Mouse (Mus musculus) MEL (cell line): ENCODE data around the gene Car15. TPM values are rescaled to one million over a fixed set of nuclear protein-coding genes. Genes with fewer than 3 reads are reported as not detected.

Experiments
- DNase-seq: peaks from one replicate; pipeline ENCODE4 v3.0.0; 2011; ENCODE audit warnings: low read depth, low spot score
- H3K27ac ChIP-seq: 2 replicates; pipeline ENCODE4 v1.5.1; 2012; ENCODE audit warnings: low read depth, mild to moderate bottlenecking, control low read depth, low read length, moderate library complexity; ENCODE audit not compliant: control insufficient read depth
- H3K27me3 ChIP-seq, 2 experiments: fragments of 150-350 bp in 1 of 2; sonication (generic) in 1 of 2; 2 replicates each; pipeline ENCODE4 v1.6.1; 2012; ENCODE audit warnings: low read length in 2 of 2, mild to moderate bottlenecking in 2 of 2, improper control_type of control experiment in 1 of 2, moderate library complexity in 1 of 2; ENCODE audit not compliant: insufficient read depth in 2 of 2, control insufficient read depth in 1 of 2
- H3K36me3 ChIP-seq, 2 experiments: 2 replicates each; pipeline ENCODE4 v1.6.1; 2012 to 2014; ENCODE audit warnings: low read length in 2 of 2, improper control_type of control experiment in 1 of 2, inconsistent platforms in 1 of 2, mild to moderate bottlenecking in 1 of 2; ENCODE audit not compliant: insufficient read depth in 2 of 2, control insufficient read depth in 1 of 2
- H3K4me1 ChIP-seq, 2 experiments: fragments of 150-350 bp in 1 of 2; sonication (generic) in 1 of 2; 2 replicates each; pipeline ENCODE4 v1.6.1; 2012; ENCODE audit warnings: low read length in 2 of 2, improper control_type of control experiment in 1 of 2, mild to moderate bottlenecking in 1 of 2; ENCODE audit not compliant: insufficient read depth in 2 of 2, control insufficient read depth in 1 of 2
- H3K4me3 ChIP-seq, 2 experiments: fragments of 150-350 bp in 1 of 2; sonication (generic) in 1 of 2; 2 replicates each; pipeline ENCODE4 v1.5.1; 2012; ENCODE audit warnings: low read depth in 2 of 2, low read length in 2 of 2, mild to moderate bottlenecking in 2 of 2, moderate library complexity in 2 of 2, control low read depth in 1 of 2, improper control_type of control experiment in 1 of 2; ENCODE audit not compliant: control insufficient read depth in 1 of 2, insufficient read depth in 1 of 2
- H3K79me2 ChIP-seq: 2 replicates; pipeline ENCODE4 v1.6.1; 2012; ENCODE audit warnings: mild to moderate bottlenecking, low read length, moderate library complexity; ENCODE audit not compliant: control insufficient read depth, poor library complexity, insufficient read depth
- H3K9ac ChIP-seq: 2 replicates; pipeline ENCODE4 v1.6.1; 2012; ENCODE audit warnings: low read depth, mild to moderate bottlenecking, control low read depth, low read length, moderate library complexity; ENCODE audit not compliant: control insufficient read depth, poor library complexity, severe bottlenecking
- H3K9me3 ChIP-seq: fragments of 150-350 bp; sonication (generic); replicated peaks from 2 replicates; pipeline ENCODE4 v1.6.1; 2012; ENCODE audit warnings: mild to moderate bottlenecking, low read length, improper control_type of control experiment, moderate library complexity; ENCODE audit not compliant: insufficient read depth
- CTCF ChIP-seq, 3 experiments: IDR thresholded peaks in 2 of 3; conservative IDR thresholded peaks in 1 of 3; 2 replicates each; pipeline ENCODE4 v1.5.1; 2011 to 2012; ENCODE audit warnings: low read length in 3 of 3, low read depth in 2 of 3, mild to moderate bottlenecking in 2 of 3, improper control_type of control experiment in 1 of 3, inconsistent platforms in 1 of 3, mixed read lengths in 1 of 3, moderate library complexity in 1 of 3; ENCODE audit not compliant: control insufficient read depth in 1 of 3, insufficient read depth in 1 of 3, poor library complexity in 1 of 3, severe bottlenecking in 1 of 3
- ELF1 ChIP-seq: IDR thresholded peaks from 2 replicates; pipeline ENCODE4 v1.6.1; 2014; ENCODE audit warnings: low read depth, mild to moderate bottlenecking, inconsistent platforms, low read length, improper control_type of control experiment, moderate library complexity
- GATA1 ChIP-seq: IDR thresholded peaks from 2 replicates; pipeline ENCODE4 v1.6.1; 2011; ENCODE audit warnings: low read depth, low read length, improper control_type of control experiment
- MAFK ChIP-seq: IDR thresholded peaks from 2 replicates; pipeline ENCODE4 v1.6.1; 2011; ENCODE audit warnings: low read depth, mild to moderate bottlenecking, low read length, improper control_type of control experiment, borderline replicate concordance
- MEF2A ChIP-seq: IDR thresholded peaks from 2 replicates; pipeline ENCODE4 v1.6.1; 2014; ENCODE audit warnings: low read depth, mild to moderate bottlenecking, inconsistent platforms, low read length, improper control_type of control experiment; ENCODE audit not compliant: poor library complexity, insufficient replicate concordance, severe bottlenecking; ENCODE audit errors: extremely low read depth
- MXI1 ChIP-seq: IDR thresholded peaks from 2 replicates; pipeline ENCODE4 v1.6.1; 2011; ENCODE audit warnings: mild to moderate bottlenecking, low read depth, low read length, improper control_type of control experiment
- MYC ChIP-seq: IDR thresholded peaks from 2 replicates; pipeline ENCODE4 v1.6.1; 2011; ENCODE audit warnings: low read depth, mild to moderate bottlenecking, low read length, improper control_type of control experiment, moderate library complexity
- TCF12 ChIP-seq: IDR thresholded peaks from 2 replicates; pipeline ENCODE4 v1.6.1; 2014; ENCODE audit warnings: low read depth, mild to moderate bottlenecking, inconsistent platforms, low read length, improper control_type of control experiment, moderate library complexity
- UBTF ChIP-seq: IDR thresholded peaks from 2 replicates; pipeline ENCODE4 v1.6.1; 2012; ENCODE audit warnings: low read depth, mild to moderate bottlenecking, inconsistent platforms, low read length, improper control_type of control experiment, moderate library complexity, borderline replicate concordance; ENCODE audit not compliant: insufficient read depth
- USF1 ChIP-seq: IDR thresholded peaks from 2 replicates; pipeline ENCODE4 v1.6.1; 2014; ENCODE audit warnings: low read depth, mild to moderate bottlenecking, inconsistent platforms, low read length, improper control_type of control experiment, moderate library complexity
- USF2 ChIP-seq, 2 experiments: IDR thresholded peaks; 2 replicates each; pipeline ENCODE4 v1.6.1; 2011 to 2012; ENCODE audit warnings: improper control_type of control experiment in 2 of 2, low read length in 2 of 2, borderline replicate concordance in 1 of 2, inconsistent platforms in 1 of 2, low read depth in 1 of 2, mild to moderate bottlenecking in 1 of 2; ENCODE audit not compliant: insufficient read depth in 1 of 2
- ZMIZ1 ChIP-seq: IDR thresholded peaks from 2 replicates; pipeline ENCODE4 v1.6.1; 2012; ENCODE audit warnings: low read depth, mild to moderate bottlenecking, inconsistent platforms, low read length, improper control_type of control experiment, moderate library complexity
- polyA plus RNA-seq, 2 experiments: library from polyadenylated mRNA; stranded (reverse) in 1 of 2; unstranded in 1 of 2; fragments of >175 nt in 1 of 2; fragments of >200 nt in 1 of 2; gene quantifications; 2 replicates each; pipeline versions ENCODE4 v1.2.1 to v1.2.4; 2012; ENCODE audit warnings: low replicate concordance in 2 of 2, low read depth in 1 of 2; ENCODE audit not compliant: insufficient read length in 2 of 2, insufficient read depth in 1 of 2, missing spikeins in 1 of 2
- total RNA-seq: library from RNA; depleted of rRNA; stranded (reverse); fragments of 300-350 nt; gene quantifications from 2 replicates; pipeline ENCODE4 v1.2.3, GENCODE M21; 2012

The Car15 gene
- total and polyA plus RNA-seq, 3 experiments: 2.0 to 3.6 TPM; not detected in 1

DNA sequence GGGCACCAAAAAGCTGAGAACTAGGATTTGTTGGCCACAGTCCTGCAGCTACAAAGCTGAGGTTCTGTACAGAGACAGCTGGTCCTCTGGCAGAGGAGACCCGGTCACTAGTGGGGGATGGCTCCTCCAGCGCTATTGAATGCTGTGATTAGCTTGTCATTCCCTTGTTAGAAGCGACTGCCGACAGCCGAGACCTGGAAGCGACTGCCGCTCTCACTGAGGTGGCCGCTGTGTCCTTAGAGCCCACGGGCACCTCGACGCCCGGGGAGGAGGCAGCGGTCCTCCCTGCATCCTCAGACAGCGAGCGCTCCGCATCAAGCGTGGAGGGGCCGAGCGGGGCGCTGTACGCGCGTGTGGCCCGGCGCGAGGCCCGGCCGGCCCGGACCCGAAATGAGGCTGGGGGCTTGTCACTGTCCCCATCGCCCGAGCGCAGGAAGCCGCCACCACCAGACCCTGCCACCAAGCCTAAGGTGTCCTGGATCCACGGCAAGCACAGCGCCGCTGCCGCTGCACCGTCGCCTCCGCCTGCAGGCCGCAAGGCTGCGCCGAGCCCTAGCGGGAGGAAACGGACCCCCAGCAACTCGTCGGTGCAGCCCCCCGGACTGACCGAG lies 31.5 kb downstream of the Car15 start:
- peak overlapping the region; percentile 53 to 70 for H3K4me3 ChIP-seq
- peaks cover 5% of the 10 kb centered on the region; the same call in 1 of the 2 replicates for H3K79me2 ChIP-seq
- no peaks in the 10 kb centered on the region for H3K27me3 ChIP-seq
- TF ChIP-seq USF2 (IDR thresholded peaks at IDR 0.05; ENCODE audit: borderline replicate concordance in 1 of 2, insufficient read depth in 1 of 2, low read depth in 1 of 2, low read length in 2 of 2) (no peak), MYC (no peak), UBTF (no peak), MXI1 (no peak), GATA1 (no peak)
- H3K4me1 ChIP-seq: peaks cover 2 to 33% of the 10 kb centered on the region in 2 experiments; a peak in 3 of 4 replicates
- H3K9me3 ChIP-seq: no peaks in the 10 kb centered on the region
- peak overlapping the region; percentile 67; the same call in 1 of the 2 replicates for H3K27ac ChIP-seq
- peak; percentile 44 for DNase-seq
- H3K9ac ChIP-seq: peak overlapping the region; percentile 94
- H3K36me3 ChIP-seq: peaks cover 0 to 5% of the 10 kb centered on the region in 2 experiments; a peak in 2 of 4 replicates

DNA sequence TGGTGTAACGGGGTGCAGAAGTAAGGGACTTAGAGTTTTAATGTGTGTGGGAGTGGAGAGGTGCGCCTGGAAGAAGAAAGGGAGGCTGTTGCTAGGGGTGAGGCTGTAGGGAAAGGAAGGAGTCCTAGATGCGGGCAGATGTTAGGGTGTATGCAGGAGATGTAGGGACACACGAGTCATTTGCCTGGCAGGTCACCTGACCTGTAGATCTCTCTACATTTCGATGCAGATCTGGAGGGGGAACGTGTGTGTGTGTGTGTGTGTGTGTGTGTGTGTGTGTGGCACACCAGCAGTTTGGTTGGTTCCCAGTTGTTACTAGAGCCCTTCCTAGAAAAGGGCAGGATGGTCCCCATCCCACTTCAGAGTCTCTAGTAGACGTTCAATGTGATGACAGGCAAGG lies 33.2 kb downstream of the Car15 start:
- Histone ChIP-seq H3K4me1 (peaks cover 2 to 33% of the 10 kb centered on the region in 2 experiments; a peak in 3 of 4 replicates), H3K36me3 (peaks cover 0 to 5% of the 10 kb centered on the region in 2 experiments; a peak in 2 of 4 replicates), H3K9me3 (no peaks in the 10 kb centered on the region), H3K9ac (peak overlapping the region; percentile 68), H3K27me3 (no peaks in the 10 kb centered on the region), H3K79me2 (peaks cover 5% of the 10 kb centered on the region; the same call in 1 of the 2 replicates), H3K4me3 (peak overlapping the region; percentile 79 to 83), H3K27ac (peak overlapping the region; percentile 24)
- TF ChIP-seq ZMIZ1: no peak
- TF ChIP-seq TCF12: no peak
- TF ChIP-seq CTCF (IDR thresholded peaks at IDR 0.05 in 2 of 3, conservative IDR thresholded peaks at IDR 0.05 in 1 of 3; ENCODE audit: control insufficient read depth in 1 of 3, insufficient read depth in 1 of 3, low read depth in 2 of 3, low read length in 3 of 3, poor library complexity in 1 of 3, severe bottlenecking in 1 of 3): no peak
- peak; percentile 83 for TF ChIP-seq USF1
- TF ChIP-seq MEF2A: no peak
- TF ChIP-seq MAFK: no peak
- peak; percentile 43; the same call in 1 of the 2 replicates for TF ChIP-seq MXI1
- TF ChIP-seq USF2 (IDR thresholded peaks at IDR 0.05; ENCODE audit: borderline replicate concordance in 1 of 2, insufficient read depth in 1 of 2, low read depth in 1 of 2, low read length in 2 of 2): peak in 1 of 2 experiments; percentile 53; a peak in 1 of 4 replicates
- no peak for TF ChIP-seq ELF1
- no peak for DNase-seq
